Mouse (Mus musculus): Measurements from ENCODE around the gene Slc25a44.
"Not testable (repeated sequence)": the region's sequence is repeated elsewhere in the genome, so short reads cannot be mapped to it uniquely, and the experiment has no call there.

The Slc25a44 gene

GRCm38 (mm10) chr3:88449395-88450023, 24.6 kb upstream of the Slc25a44 start:
- no peak for DNase-seq

DNA sequence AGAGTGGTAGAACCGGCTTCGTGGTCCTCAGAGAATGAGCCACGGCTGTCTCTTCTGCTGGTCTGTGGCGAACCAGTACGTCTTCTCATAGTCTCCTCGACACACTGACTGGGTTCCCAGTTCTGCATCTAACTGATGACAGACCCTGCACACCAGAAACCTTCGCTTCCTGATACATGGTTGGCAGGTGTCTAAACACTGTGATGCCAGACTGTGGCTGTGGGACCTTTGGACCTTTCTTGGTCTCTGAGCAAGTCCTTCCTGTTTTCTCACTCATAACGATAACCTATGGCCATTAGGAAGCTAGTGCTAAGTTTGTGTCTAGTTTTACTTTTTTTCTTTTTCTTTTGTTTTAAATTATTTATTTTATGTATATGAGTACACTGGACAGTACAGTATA, 23.5 kb upstream of the Slc25a44 start:
- no peak for DNase-seq

GRCm38 (mm10) chr3:88447676-88448183, 22.8 kb upstream of the Slc25a44 start:
- no peak for DNase-seq

DNA sequence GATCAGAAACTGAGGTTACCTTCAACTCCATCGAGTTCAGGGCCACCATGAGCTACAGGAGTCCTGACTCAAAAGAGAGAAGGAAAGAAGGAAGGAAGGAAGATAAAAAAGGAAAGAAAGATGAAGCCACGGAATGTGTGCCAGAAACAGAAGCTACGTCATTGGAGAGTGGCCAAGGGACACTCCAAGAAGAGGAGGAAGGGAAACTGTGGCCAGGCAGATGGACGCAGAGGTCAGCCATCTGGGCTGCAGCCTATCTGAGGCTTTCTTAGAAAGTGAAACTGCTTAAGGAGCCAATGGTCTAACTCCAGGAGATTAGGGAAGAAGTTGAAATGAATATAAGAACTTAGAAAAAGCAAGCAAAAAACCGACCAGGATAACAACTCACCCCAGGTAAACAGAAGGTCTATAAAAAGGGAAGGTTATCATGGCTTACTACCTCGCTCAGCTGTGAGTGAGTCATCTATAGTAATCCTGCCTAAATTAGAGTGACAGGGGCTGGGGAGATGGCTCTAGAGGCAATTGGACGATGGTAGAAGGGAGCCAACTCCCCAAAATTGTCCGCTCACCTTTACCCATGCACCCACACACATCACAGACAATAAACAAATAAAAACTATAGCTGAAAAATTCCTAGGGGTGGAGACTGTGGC, 21.7 kb upstream of the Slc25a44 start:
- DNase-seq: no peak

DNA sequence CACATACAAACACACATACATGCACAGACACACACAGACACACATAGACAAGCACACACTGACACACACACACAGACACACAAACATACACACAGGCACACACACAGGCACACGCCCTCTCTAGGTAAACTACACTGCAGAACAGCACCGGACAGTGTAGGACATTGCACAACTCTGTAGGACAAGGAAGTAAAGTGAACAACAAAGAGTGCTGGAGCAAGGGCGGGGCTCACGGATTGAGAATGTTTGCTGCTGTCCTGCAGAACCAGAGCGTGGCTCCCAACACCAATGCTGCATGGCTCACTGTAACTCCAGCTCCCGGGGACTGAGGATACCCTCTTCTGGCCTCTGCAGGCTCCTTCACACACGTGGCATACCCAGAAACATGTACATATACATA, 17.9 kb upstream of the Slc25a44 start:
- DNase-seq: no peak

GRCm38 (mm10) chr3:88442488-88442887, 17.5 kb upstream of the Slc25a44 start:
- no peak for DNase-seq

DNA sequence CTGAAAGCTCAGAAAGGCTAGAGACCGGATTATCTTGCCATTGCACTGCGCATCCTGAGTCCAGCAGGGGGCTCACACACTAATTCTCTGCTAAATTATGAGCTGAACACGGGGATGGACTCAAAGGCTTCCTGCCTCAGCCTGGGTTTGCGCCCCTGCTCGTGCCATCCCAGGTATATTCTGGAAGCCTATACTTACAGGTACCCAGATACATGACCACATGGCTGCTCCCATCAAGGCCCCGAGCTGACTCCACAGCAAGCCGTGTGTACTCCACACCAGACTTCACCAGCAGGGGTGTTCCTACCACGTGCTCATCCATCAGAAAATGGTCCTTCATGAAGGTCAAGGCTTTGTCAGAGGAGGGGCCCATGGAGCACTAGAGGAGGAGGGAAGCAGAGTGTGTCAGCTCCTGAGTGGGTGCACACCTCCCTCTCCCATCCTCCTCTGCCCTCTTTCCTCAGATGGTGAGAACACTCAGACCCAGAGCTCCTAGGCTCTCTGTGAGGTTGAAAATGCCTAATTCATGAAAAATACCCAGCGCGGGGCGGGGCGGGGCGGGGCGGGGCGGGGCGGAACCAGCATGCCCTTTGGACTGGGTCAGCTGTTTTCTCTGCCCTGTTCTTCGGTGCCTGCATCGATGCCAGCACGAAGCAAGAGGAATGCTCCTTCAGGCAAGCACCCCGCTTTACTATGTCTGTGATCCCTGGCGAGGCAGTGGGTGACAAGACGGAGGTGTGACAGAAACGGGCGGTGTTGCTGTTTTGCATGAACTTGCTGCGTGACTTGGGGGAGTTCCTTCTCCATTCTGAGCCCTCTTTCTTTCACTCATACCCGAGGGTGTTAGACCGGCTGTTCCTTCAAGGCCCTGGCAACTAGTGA, 15.8 kb upstream of the Slc25a44 start:
- DNase-seq: peak; percentile 72

DNA sequence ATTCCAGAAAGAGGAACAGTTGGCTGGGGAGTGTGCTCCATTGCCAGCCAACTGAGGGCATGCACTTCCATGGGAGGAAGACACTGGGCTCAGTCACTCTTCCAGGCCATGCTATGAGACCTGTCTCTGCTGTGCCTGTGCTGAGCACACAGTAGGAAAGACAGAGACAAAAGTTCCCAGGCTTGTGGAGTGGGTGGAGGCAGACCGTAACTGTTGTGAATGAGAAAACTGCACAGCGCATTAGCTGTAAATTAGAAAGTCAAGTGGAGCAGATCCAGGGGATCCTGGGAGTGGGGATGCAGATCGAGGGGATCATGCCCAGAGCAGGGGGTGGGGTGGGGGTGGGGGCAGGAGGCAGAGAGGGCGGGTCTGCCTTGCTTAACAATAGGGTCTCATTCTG, 14.6 kb upstream of the Slc25a44 start:
- no peak for DNase-seq

DNA sequence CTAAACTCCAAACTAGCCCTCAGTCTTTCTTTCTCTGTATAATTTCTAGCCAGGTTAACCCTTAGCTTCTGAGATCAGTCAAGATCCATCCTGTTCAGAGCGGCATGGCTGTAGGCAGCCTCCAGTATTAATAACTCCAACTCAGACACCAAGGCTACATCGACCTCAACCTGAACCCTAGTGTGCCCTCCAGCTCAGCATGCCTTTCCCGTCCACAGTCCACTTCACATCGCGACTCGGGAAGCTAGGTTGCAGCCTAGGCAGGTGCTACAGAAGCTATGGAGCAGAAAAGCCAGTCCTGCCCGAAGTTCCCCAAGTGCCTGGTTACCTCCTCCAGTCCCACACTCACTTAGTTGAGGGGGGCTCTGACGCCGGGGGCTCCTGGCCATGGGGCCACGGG, 12.5 kb upstream of the Slc25a44 start:
- no peak for DNase-seq

GRCm38 (mm10) chr3:88436395-88437201, 11.7 kb upstream of the Slc25a44 start:
- peak; percentile 72 for DNase-seq

GRCm38 (mm10) chr3:88435515-88435914, 10.6 kb upstream of the Slc25a44 start:
- DNase-seq: peak; percentile 33

DNA sequence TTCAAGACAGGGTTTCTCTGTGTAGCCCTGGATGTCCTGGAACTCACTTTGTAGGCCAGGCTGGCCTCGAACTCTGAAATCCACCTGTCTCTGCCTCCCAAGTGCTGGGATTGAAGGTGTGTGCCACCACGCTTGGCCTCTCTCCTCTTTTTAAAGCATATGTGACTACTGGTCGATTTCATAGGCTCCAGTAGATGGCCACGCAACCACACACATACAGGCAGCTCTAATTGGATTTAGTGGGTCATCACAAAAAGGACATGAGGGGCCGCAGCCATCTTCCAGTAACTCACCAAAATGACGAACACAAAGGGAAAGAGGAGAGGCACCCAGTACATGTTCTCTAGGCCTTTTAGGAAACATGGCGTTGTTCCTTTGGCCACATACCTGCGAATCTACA, 3.7 kb upstream of the Slc25a44 start:
- DNase-seq: not testable (repeated sequence)

GRCm38 (mm10) chr3:88427342-88427905, 2.5 kb upstream of the Slc25a44 start:
- no peak for DNase-seq

DNA sequence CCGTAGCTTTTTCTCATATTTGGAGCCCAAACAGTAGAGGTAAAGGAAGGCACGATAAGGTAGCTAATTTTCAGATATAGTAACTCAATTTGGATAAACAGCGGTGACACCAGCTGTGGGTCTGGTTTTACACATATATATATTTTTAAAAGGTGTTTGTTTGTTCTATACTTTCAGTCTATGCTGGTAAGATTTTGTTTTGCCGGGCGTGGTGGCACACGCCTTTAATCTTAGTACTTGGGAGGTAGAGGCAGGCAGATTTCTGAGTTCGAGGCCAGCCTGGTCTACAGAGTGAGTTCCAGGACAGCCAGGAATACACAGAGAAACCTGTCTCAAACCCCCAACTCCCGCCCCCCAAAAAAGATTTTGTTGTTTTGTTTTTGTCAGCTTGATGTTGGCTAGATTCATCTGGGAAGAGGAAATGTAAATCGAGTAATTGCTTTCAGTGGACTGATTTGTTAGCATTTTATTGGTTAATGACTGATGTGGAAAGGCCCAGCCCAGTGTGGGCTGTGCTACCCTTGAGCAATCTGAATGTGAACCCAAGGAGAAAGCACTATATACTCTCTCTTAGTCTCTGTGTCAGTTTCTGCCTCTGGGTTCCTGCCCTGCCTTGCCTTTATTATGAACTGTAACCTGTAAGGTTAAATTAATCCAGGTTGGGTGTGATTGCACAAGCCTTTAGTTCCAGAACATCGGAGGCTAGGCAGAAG, 925 bp upstream of the Slc25a44 start:
- DNase-seq: no peak

DNA sequence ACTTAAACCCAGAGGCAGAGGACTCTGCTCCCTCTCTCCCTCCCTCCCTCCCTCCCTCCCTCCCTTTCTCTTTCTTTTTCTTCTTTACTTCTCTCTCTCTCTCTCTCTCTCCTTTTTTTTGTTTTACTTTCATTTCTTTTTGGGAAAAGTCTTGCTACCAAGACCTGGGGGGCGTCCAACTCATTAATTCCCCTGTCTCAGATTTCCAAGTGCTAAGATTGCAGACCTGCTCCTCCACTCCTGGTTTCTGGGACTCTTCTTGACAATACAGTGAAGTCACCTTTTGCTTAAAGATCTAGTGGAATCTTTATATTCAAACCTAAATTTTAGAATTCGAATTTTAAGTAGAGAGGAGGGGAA, 371 bp upstream of the Slc25a44 start:
- no peak for DNase-seq

DNA sequence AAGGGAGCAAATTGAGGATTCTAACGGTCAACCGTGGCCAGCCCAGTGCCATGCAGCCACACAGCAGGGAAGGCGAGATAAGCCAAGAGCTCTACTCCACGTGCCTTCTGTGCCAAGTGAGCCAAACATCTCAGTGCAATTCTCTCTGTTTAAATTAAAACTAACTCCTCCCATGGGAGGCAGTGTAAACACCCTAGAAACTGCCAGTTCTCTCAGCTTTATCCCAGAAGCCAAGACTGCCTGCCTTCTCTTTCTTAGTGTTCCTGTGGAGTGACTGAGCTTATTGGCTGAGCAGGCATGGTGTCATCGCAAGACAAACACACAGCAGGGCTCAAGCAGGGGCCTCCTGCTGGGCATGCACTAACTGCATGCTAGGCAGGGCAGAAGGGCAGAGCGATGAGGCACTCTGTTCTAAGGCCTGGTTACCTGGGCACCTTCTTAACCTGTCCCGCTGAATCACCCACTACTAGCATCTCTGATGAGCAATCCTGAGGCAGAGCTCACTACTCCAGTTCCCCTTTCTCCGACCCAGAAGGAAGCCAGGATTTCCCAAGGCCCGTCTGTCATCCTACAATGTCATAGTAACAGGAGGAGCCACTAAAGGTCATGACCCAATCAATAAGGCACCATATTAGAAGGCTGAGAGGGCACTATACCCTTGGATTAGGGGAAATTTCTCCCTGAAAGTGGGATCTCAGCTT, 2.8 kb downstream of the Slc25a44 start:
- no peak for DNase-seq

DNA sequence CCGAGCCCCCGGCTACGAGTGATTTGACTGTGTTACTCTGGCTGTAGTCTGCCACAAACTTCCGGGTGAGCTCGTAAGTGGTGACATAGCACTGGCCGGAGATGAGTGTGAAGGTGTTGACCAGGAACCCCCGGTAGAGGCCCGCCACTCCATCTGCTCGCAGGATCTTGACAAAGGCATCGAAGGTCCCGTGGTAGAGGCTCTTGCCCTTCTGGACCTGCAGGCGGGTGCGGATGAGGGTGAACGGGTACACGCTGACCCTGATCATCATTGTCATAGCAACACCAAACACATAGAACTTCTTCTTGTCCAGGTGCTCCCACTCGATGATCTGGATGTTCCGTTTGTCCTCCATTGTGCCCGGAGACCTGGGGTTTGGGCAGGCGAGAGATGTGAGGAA, 4.2 kb downstream of the Slc25a44 start:
- no peak for DNase-seq

- DNase-seq: no peak
Observed at GRCm38 (mm10) chr3:88418016-88418415, 6.9 kb downstream of the Slc25a44 start.

DNA sequence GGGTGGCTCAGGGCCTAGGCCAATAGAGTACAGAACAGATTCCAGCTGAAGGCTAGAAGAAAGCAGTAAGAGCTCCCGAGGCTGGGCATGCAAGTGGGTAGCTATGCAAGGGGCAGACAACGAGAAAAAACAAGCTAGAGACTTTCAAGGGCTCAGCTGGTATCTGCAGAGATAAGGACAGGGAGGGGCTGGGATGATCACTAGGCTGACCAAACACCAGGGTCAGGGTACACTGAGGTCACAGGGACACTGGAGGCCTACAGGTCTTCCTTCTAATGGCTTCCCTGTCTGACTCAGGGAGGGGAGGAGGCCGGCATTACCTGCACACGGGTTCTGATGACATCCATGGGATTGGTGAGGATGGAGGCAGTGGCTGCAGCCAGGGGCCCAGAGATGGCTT, 9.3 kb downstream of the Slc25a44 start:
- no peak for DNase-seq

- DNase-seq: no peak
Observed at GRCm38 (mm10) chr3:88412636-88413035, 12.3 kb downstream of the Slc25a44 start.

DNA sequence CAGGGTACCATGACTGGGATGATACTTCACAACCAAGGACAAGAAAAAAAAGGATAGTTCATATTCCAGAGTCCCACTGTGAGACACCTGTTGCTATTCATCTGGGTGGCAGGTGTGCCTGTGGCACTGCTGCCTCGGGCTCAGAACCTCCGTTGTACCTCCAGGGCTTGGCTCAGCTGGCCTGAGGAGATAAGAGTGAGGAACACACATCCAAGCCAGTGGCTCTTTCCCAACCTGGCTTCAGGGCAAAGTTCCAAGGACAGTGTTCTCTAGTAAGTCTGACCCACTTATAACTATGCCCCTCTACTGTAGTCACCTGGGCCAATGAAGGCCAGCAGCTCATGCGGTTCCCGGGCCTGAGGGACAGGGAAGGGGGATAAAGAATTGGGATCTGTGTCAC, 13.3 kb downstream of the Slc25a44 start:
- DNase-seq: no peak
